Mouse (Mus musculus) stomach, postnatal 0 days (tissue): ENCODE data around the gene Pfkfb4. TPM values are rescaled to one million over a fixed set of nuclear protein-coding genes. Genes with fewer than 3 reads are reported as not detected.

ENCODE experiments used
- ATAC-seq: fragments of 200-750 bp; cut with Nextera tagmentation; 2 replicates; pipeline ENCODE4 v1.8.0; 2017; ENCODE audit not compliant: low FRiP score, low TSS enrichment
- DNase-seq: peaks from one replicate; pipeline ENCODE4 v3.0.0-alpha.2; 2016; ENCODE audit warnings: low spot score
- H3K27ac ChIP-seq: fragments of 300-500 bp; sonication (generic); replicated peaks from 2 replicates; pipeline ENCODE4 v1.5.1; 2014; ENCODE audit warnings: mild to moderate bottlenecking, control low read depth
- H3K27me3 ChIP-seq: fragments of 300-500 bp; sonication (generic); 2 replicates; pipeline ENCODE4 v1.6.1; 2014; ENCODE audit warnings: low read length; ENCODE audit not compliant: control insufficient read depth, insufficient read depth
- H3K36me3 ChIP-seq: fragments of 300-500 bp; sonication (generic); 2 replicates; pipeline ENCODE4 v1.6.1; 2014; ENCODE audit warnings: low read length, mixed read lengths; ENCODE audit not compliant: control insufficient read depth, insufficient read depth
- H3K4me1 ChIP-seq: fragments of 300-500 bp; sonication (generic); replicated peaks from 2 replicates; pipeline ENCODE4 v1.6.1; 2014; ENCODE audit warnings: antibody characterized with exemption; ENCODE audit not compliant: control insufficient read depth, insufficient read depth
- H3K4me2 ChIP-seq: fragments of 300-500 bp; sonication (generic); replicated peaks from 2 replicates; pipeline ENCODE4 v1.6.1; 2014; ENCODE audit warnings: low read depth, mild to moderate bottlenecking, control low read depth, moderate library complexity
- H3K4me3 ChIP-seq: fragments of 300-500 bp; sonication (generic); 2 replicates; pipeline ENCODE4 v1.5.1; 2014; ENCODE audit warnings: low read depth, low read length, control low read depth
- H3K9ac ChIP-seq: fragments of 300-500 bp; sonication (generic); 2 replicates; pipeline ENCODE4 v1.6.1; 2014; ENCODE audit warnings: mild to moderate bottlenecking, low read length, control low read depth, mixed read lengths
- H3K9me3 ChIP-seq: fragments of 300-500 bp; sonication (generic); 2 replicates; pipeline ENCODE4 v1.6.1; 2016; ENCODE audit warnings: low read length; ENCODE audit not compliant: control insufficient read depth
- CTCF ChIP-seq: IDR thresholded peaks from 2 replicates; pipeline ENCODE4 v1.5.1; 2016; ENCODE audit warnings: antibody characterized with exemption, low read depth, mild to moderate bottlenecking, moderate library complexity
- EP300 ChIP-seq: optimal IDR thresholded peaks from 2 replicates; pipeline ENCODE3; 2016; ENCODE audit warnings: antibody characterized with exemption
- WGBS: fragments of 180-500 bp; shearing (Covaris S2); extraction: QIAGEN DNeasy Blood & Tissue Kit; methylation state at CpG from one replicate; pipeline ENCODE4 v1.1.7; 2014; 5-methylcytosine and 5-hydroxymethylcytosine counted together
- polyA plus RNA-seq: library from polyadenylated mRNA; unstranded; fragments of >200 nt; fragmentation: Nextera tagmentation; extraction: Ambion mirVana; gene quantifications from 2 replicates; pipeline ENCODE4 v1.2.1, GENCODE M21; 2015

The Pfkfb4 gene
- polyA plus RNA-seq, 1 experiment from 2014 or later, result 10.3 TPM

- ATAC-seq, result no peak
- no peak overlapping the region for H3K4me2 ChIP-seq
- no peaks in the 10 kb centered on the region for H3K9me3 ChIP-seq
- TF ChIP-seq EP300, result no peak
- TF ChIP-seq CTCF, result no peak
- no peaks in the 10 kb centered on the region for H3K4me1 ChIP-seq
- no peak for DNase-seq
- H3K27ac ChIP-seq, result no peak overlapping the region
- H3K9ac ChIP-seq, result no peak overlapping the region
- no peaks in the 10 kb centered on the region; the same call in 1 of the 2 replicates for H3K36me3 ChIP-seq
- H3K27me3 ChIP-seq, result no peaks in the 10 kb centered on the region
- 85% methylated on average over 8 of the region's 8 CpGs for WGBS
- H3K4me3 ChIP-seq, result no peak overlapping the region
These were observed 40.1 kb downstream of the Pfkfb4 start for GRCm38 (mm10) chr9:109031686-109032085.

- TF ChIP-seq EP300, result no peak
- TF ChIP-seq CTCF, result no peak
- Histone ChIP-seq H3K27ac (no peak overlapping the region), H3K9ac (no peak overlapping the region), H3K4me2 (no peak overlapping the region), H3K27me3 (no peaks in the 10 kb centered on the region), H3K36me3 (no peaks in the 10 kb centered on the region; the same call in 1 of the 2 replicates), H3K4me3 (no peak overlapping the region), H3K9me3 (no peaks in the 10 kb centered on the region), H3K4me1 (no peaks in the 10 kb centered on the region)
- DNase-seq (no peak), ATAC-seq (no peak)
- 74% methylated on average over 6 of the region's 6 CpGs for WGBS
These were observed 40.9 kb downstream of the Pfkfb4 start for GRCm38 (mm10) chr9:109032435-109032834.

- TF ChIP-seq CTCF (peak; percentile 9; the same call in 1 of the 2 replicates), EP300 (no peak)
- WGBS, result under 1% methylated on average over 40 of the region's 40 CpGs
- peak; percentile 90 for DNase-seq
These were observed 46.7 kb downstream of the Pfkfb4 start, which contains the start of gene Shisa5 for GRCm38 (mm10) chr9:109038086-109038895. Gene Shisa5, plus strand, starts transcription at chr9:109038565.

GRCm38 (mm10) chr9:109038901-109039364, 47.4 kb downstream of the Pfkfb4 start:
- DNase-seq, result peak; percentile 55
- no peaks in the 10 kb centered on the region for H3K36me3 ChIP-seq
- H3K9ac ChIP-seq, result peak overlapping the region; percentile 82
- peak; percentile 78 for ATAC-seq
- no peaks in the 10 kb centered on the region for H3K9me3 ChIP-seq
- no peaks in the 10 kb centered on the region for H3K4me1 ChIP-seq
- WGBS, result 3% methylated on average over 8 of the region's 8 CpGs
- TF ChIP-seq CTCF (no peak), EP300 (no peak)
- peak overlapping the region; percentile 77 for H3K4me3 ChIP-seq
- H3K27me3 ChIP-seq, result no peaks in the 10 kb centered on the region
- H3K4me2 ChIP-seq, result peak overlapping the region; percentile 73
- H3K27ac ChIP-seq, result peak overlapping the region; percentile 91

More at GRCm38 (mm10) chr9:109038086-109038895, 46.7 kb downstream of the Pfkfb4 start, which contains the start of gene Shisa5:
- no peaks in the 10 kb centered on the region for H3K9me3 ChIP-seq
- H3K4me1 ChIP-seq, result no peaks in the 10 kb centered on the region
- peak within 1 kb of the TSS; percentile 82 for H3K9ac ChIP-seq
- ATAC-seq, result peak; percentile 86
- H3K27me3 ChIP-seq, result no peaks in the 10 kb centered on the region
- peak within 1 kb of the TSS; percentile 73 for H3K4me2 ChIP-seq
- H3K36me3 ChIP-seq, result no peaks in the 10 kb centered on the region
- peak within 1 kb of the TSS; percentile 91 for H3K27ac ChIP-seq
- H3K4me3 ChIP-seq, result peak within 1 kb of the TSS; percentile 77

GRCm38 (mm10) chr9:109039681-109040080, 48.1 kb downstream of the Pfkfb4 start:
- Histone ChIP-seq H3K27ac (peak overlapping the region; percentile 91), H3K4me3 (peak overlapping the region; percentile 77), H3K9me3 (no peaks in the 10 kb centered on the region), H3K4me2 (peak overlapping the region; percentile 73), H3K4me1 (no peaks in the 10 kb centered on the region), H3K9ac (no peak overlapping the region), H3K27me3 (no peaks in the 10 kb centered on the region), H3K36me3 (no peaks in the 10 kb centered on the region)
- no peak; the same call in 1 of the 2 replicates for ATAC-seq
- no peak for TF ChIP-seq CTCF
- no peak for TF ChIP-seq EP300
- WGBS, result 66% methylated on average over 4 of the region's 4 CpGs
- DNase-seq, result no peak

- H3K9ac ChIP-seq, result no peak overlapping the region
These were observed 48.6 kb downstream of the Pfkfb4 start for GRCm38 (mm10) chr9:109040216-109040615.

More at GRCm38 (mm10) chr9:109040216-109040615, 48.6 kb downstream of the Pfkfb4 start:
- Histone ChIP-seq H3K4me2 (peak overlapping the region; percentile 73), H3K27me3 (no peaks in the 10 kb centered on the region), H3K9me3 (no peaks in the 10 kb centered on the region), H3K27ac (peak overlapping the region; percentile 69), H3K4me3 (peak overlapping the region; percentile 15; the same call in 1 of the 2 replicates), H3K36me3 (no peaks in the 10 kb centered on the region), H3K4me1 (no peaks in the 10 kb centered on the region)
- 66% methylated on average over 8 of the region's 8 CpGs for WGBS
- ATAC-seq (peak; percentile 13; the same call in 1 of the 2 replicates), DNase-seq (peak; percentile 34)
- TF ChIP-seq EP300 (no peak), CTCF (no peak)
